ENCODE assay signal across 12 mouse cellular contexts in the genomic region with DNA sequence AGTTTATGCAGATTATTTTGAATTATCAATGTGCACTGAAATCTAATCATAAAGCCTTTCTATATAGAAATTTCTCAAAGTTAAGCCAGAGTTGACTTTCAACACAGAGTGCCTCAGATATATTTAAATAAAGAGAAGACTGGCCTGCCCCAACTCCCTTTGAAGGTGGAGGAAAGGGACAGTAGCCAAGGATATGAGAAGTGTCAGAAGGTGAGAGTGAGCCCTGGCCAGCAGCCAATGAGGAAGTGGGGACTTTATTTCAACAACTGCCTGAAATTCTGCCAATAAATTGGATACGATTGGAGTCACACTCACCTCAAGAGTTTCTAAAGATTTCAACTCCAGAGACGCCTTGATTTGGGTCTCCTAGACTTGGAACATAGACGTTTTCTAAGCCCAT.
DNase-seq lines count a peak whose midpoint lies in the region; TF ChIP-seq lines count a peak whose summit lies in the region.
"Had no signal": no experiment of that assay in that cellular context is flagged by ENCODE, and none has a peak within 500 bp of the region (broad histone marks: within the 10 kb centered on the region; RNA-seq: fewer than 3 reads in every experiment).

No protein-coding gene starts in this region.

- intact Hi-C loops in left cerebral cortex, adult 2 months (cut with DNase I) = no loop called here
- intact Hi-C loops in left cerebral cortex, postnatal 4 days (cut with DNase I) = no loop called here

- TF ChIP-seq CTCF in left cerebral cortex, adult 2 months (IDR thresholded peaks at IDR 0.05) = no peak

- no peak overlapping the region for H3K4me3 ChIP-seq in left cerebral cortex, adult 2 months
- H3K4me3 ChIP-seq: embryonic facial prominence, embryonic 12.5 days had no signal

- peak; percentile 6 for DNase-seq in gastrocnemius, postnatal 10 days
- no peak for DNase-seq in gastrocnemius, postnatal 25 days
- DNase-seq in left cerebral cortex, adult 2 months (ENCODE audit: extremely low spot score in 1 of 2, low spot score in 2 of 2) = no peak
- DNase-seq in left cerebral cortex, postnatal 4 days = no peak
- peak; percentile 35 for DNase-seq in kidney, postnatal 14 days
- peak; percentile 79 for DNase-seq in lung, postnatal 36 days
- DNase-seq in frontal cortex, postnatal 14 days (ENCODE audit: low spot score in 2 of 2) = no peak
- no peak for DNase-seq in layer of hippocampus, adult 18-20 months (ENCODE audit: low spot score in 2 of 2)
- DNase-seq: cerebellum, adult 2 months; thymus, postnatal 14 days had no signal

- H3K27ac ChIP-seq in left cerebral cortex, adult 2 months = peak overlapping the region; percentile 61; the same call in 1 of the 2 replicates
- H3K27ac ChIP-seq: embryonic facial prominence, embryonic 12.5 days; liver, embryonic 14.5 days had no signal

Comparison
In these comparisons a context has a peak if more than half of its experiments do, and no peak if none do; other contexts are left out.
1. DNase-seq: peak in gastrocnemius, postnatal 10 days (single experiment), kidney, postnatal 14 days (single experiment) and lung, postnatal 36 days (single experiment); none in gastrocnemius, postnatal 25 days (single experiment), left cerebral cortex, adult 2 months (0 of 2), left cerebral cortex, postnatal 4 days (single experiment), frontal cortex, postnatal 14 days (0 of 2) and layer of hippocampus, adult 18-20 months (0 of 2).